In the genomic region with DNA sequence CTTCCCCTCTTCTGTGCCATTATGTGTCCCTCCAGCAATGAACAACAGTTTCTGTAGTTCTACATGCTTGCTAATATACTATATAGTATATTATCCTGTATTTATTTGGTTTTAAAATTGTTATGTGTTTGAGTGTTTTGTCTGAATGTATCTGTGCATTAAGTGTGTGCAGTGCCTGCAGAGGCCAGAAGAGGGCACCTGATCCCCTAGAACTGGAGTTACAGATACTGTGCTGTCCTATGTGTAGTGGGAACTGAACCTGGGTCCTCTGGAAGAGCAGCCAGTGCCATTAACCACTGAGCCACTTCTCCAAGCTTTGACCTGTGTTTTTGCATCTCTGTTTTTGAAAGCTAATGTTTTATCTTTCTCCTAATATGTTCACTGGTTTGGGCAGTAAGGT, we compare ENCODE assay signal across 14 mouse cellular contexts. TPM values are rescaled to one million over a fixed set of nuclear protein-coding genes. Genes with fewer than 3 reads are reported as not detected.
DNase-seq lines count a peak whose midpoint lies in the region; ATAC-seq and TF ChIP-seq lines count a peak whose summit lies in the region.
"Had no signal": no experiment of that assay in that cellular context is flagged by ENCODE, and none has a peak within 500 bp of the region (broad histone marks: within the 10 kb centered on the region; RNA-seq: fewer than 3 reads in every experiment).

No protein-coding gene starts in this region.

- dilution Hi-C loops in CH12.LX (cut with MboI; ENCODE audit: extremely low pct_ligation_motif_present, extremely low pct_unique_long_range_greater_than_20kb, low sequenced_read_pairs) = no loop called here

- peak; percentile 39; the same call in 1 of the 2 replicates for TF ChIP-seq CTCF in forebrain, postnatal 0 days (IDR thresholded peaks at IDR 0.05; ENCODE audit: low read depth)
- peak; percentile 51 for TF ChIP-seq CTCF in liver, embryonic 14.5 days (IDR thresholded peaks at IDR 0.05; ENCODE audit: low read depth)
- peak; percentile 12 to 49; a peak in 2 of 4 replicates for TF ChIP-seq CTCF in CH12.LX (conservative IDR thresholded peaks at IDR 0.05 in 1 of 2, IDR thresholded peaks at IDR 0.05 in 1 of 2; ENCODE audit: low read depth in 2 of 2, low read length in 2 of 2)
- 0 out of 2 replicates have a peak, but pooled peaks have one; percentile 6 for TF ChIP-seq CTCF in embryonic fibroblast, embryonic 13.5 days (IDR thresholded peaks at IDR 0.05; ENCODE audit: borderline replicate concordance, insufficient read depth, low read length)

- H3K4me3 ChIP-seq in forebrain, postnatal 0 days (ENCODE audit: low read depth, low read length) = no peak overlapping the region
- H3K4me3 ChIP-seq in forebrain, embryonic 10.5 days = no peak overlapping the region
- no peak overlapping the region for H3K4me3 ChIP-seq in liver, embryonic 14.5 days (ENCODE audit: insufficient read depth in 1 of 2, low read depth in 2 of 2, low read length in 2 of 2)
- H3K4me3 ChIP-seq in CH12.LX (replicated peaks in 1 of 3; ENCODE audit: low read depth in 2 of 3, low read length in 2 of 3, poor library complexity in 1 of 3) = no peak overlapping the region
- H3K4me3 ChIP-seq in embryonic fibroblast, embryonic 13.5 days (ENCODE audit: insufficient read depth, low read length) = no peak overlapping the region
- H3K4me3 ChIP-seq in hindbrain, embryonic 12.5 days = no peak overlapping the region
- H3K4me3 ChIP-seq: erythroblast, embryonic 14.5 days; hindbrain, embryonic 13.5 days; myocyte had no signal

- no peak for DNase-seq in forebrain, postnatal 0 days
- DNase-seq in forebrain, embryonic 10.5 days (ENCODE audit: extremely low spot score, low spot score) = no peak
- DNase-seq in liver, embryonic 14.5 days (ENCODE audit: low read depth in 3 of 3, low spot score in 3 of 3) = no peak
- DNase-seq in liver (no peak), CH12.LX (ENCODE audit: extremely low read depth) (no peak)
- no peak for DNase-seq in adrenal gland, adult (ENCODE audit: inconsistent age in 2 of 2, low spot score in 1 of 2)
- DNase-seq: adrenal gland, adult 2 months; B cell, adult 2 months; thymus, adult 18-20 months had no signal

- no peaks in the 10 kb centered on the region for H3K4me1 ChIP-seq in forebrain, postnatal 0 days (ENCODE audit: insufficient read depth)
- no peaks in the 10 kb centered on the region for H3K4me1 ChIP-seq in forebrain, embryonic 10.5 days
- H3K4me1 ChIP-seq in liver, embryonic 14.5 days (replicated peaks; ENCODE audit: control insufficient read depth in 2 of 2, insufficient read depth in 2 of 2, low read length in 1 of 2) = no peaks in the 10 kb centered on the region
- 0 out of 4 replicates have a peak, but pooled peaks cover 0 to 3% of the 10 kb centered on the region in 2 experiments for H3K4me1 ChIP-seq in CH12.LX (ENCODE audit: control insufficient read depth in 1 of 2, insufficient read depth in 2 of 2)
- no peaks in the 10 kb centered on the region for H3K4me1 ChIP-seq in embryonic fibroblast, embryonic 13.5 days (ENCODE audit: control insufficient read depth, insufficient read depth, low read length)
- no peaks in the 10 kb centered on the region for H3K4me1 ChIP-seq in hindbrain, embryonic 12.5 days
- H3K4me1 ChIP-seq: hindbrain, embryonic 13.5 days had no signal

- no peak overlapping the region for H3K9ac ChIP-seq in forebrain, postnatal 0 days
- H3K9ac ChIP-seq in liver, embryonic 14.5 days (replicated peaks) = no peak overlapping the region
- H3K9ac ChIP-seq in CH12.LX (ENCODE audit: insufficient read depth, low read depth) = no peak overlapping the region
- H3K9ac ChIP-seq in hindbrain, embryonic 12.5 days = no peak overlapping the region
- H3K9ac ChIP-seq: hindbrain, embryonic 13.5 days had no signal

- no peaks in the 10 kb centered on the region for H3K36me3 ChIP-seq in forebrain, postnatal 0 days (ENCODE audit: insufficient read depth)
- no peaks in the 10 kb centered on the region for H3K36me3 ChIP-seq in forebrain, embryonic 10.5 days (replicated peaks)
- no peaks in the 10 kb centered on the region for H3K36me3 ChIP-seq in liver, embryonic 14.5 days (replicated peaks; ENCODE audit: control insufficient read depth, insufficient read depth, low read depth)
- H3K36me3 ChIP-seq in CH12.LX (replicated peaks in 1 of 2; ENCODE audit: control insufficient read depth in 1 of 2, insufficient read depth in 1 of 2, low read length in 1 of 2) = no peaks in the 10 kb centered on the region
- H3K36me3 ChIP-seq in hindbrain, embryonic 12.5 days = no peaks in the 10 kb centered on the region
- H3K36me3 ChIP-seq: hindbrain, embryonic 13.5 days had no signal

- ATAC-seq in forebrain, postnatal 0 days = no peak
- no peak for ATAC-seq in liver, embryonic 14.5 days (ENCODE audit: insufficient read depth)
- no peak for ATAC-seq in hindbrain, embryonic 12.5 days (ENCODE audit: low FRiP score)

- H3K9me3 ChIP-seq in forebrain, postnatal 0 days (ENCODE audit: low read length) = no peaks in the 10 kb centered on the region
- H3K9me3 ChIP-seq in forebrain, embryonic 10.5 days = no peaks in the 10 kb centered on the region
- no peaks in the 10 kb centered on the region for H3K9me3 ChIP-seq in liver, embryonic 14.5 days (ENCODE audit: control insufficient read depth, low read length)
- H3K9me3 ChIP-seq in CH12.LX (replicated peaks; ENCODE audit: low read length) = peaks cover 5% of the 10 kb centered on the region
- H3K9me3 ChIP-seq in hindbrain, embryonic 12.5 days (replicated peaks) = no peaks in the 10 kb centered on the region

- peak; percentile 21 for TF ChIP-seq RAD21 in CH12.LX (IDR thresholded peaks at IDR 0.05; ENCODE audit: low read depth, low read length)

- no peak overlapping the region for H3K4me2 ChIP-seq in forebrain, postnatal 0 days (ENCODE audit: low read depth)
- no peak overlapping the region for H3K4me2 ChIP-seq in liver, embryonic 14.5 days (ENCODE audit: low read depth)
- H3K4me2 ChIP-seq in CH12.LX (ENCODE audit: insufficient read depth, low read depth, poor library complexity, severe bottlenecking) = no peak overlapping the region
- H3K4me2 ChIP-seq in hindbrain, embryonic 12.5 days (replicated peaks) = no peak overlapping the region
- H3K4me2 ChIP-seq: hindbrain, embryonic 13.5 days had no signal

- no peaks in the 10 kb centered on the region for H3K27me3 ChIP-seq in forebrain, postnatal 0 days (ENCODE audit: insufficient read depth, low read length)
- H3K27me3 ChIP-seq in forebrain, embryonic 10.5 days (ENCODE audit: poor library complexity, severe bottlenecking) = no peaks in the 10 kb centered on the region; the same call in 1 of the 2 replicates
- H3K27me3 ChIP-seq in liver, embryonic 14.5 days (ENCODE audit: control insufficient read depth, insufficient read depth, low read length) = no peaks in the 10 kb centered on the region
- peaks cover 19% of the 10 kb centered on the region for H3K27me3 ChIP-seq in CH12.LX (replicated peaks)
- H3K27me3 ChIP-seq in hindbrain, embryonic 12.5 days = no peaks in the 10 kb centered on the region
- H3K27me3 ChIP-seq: hindbrain, embryonic 13.5 days had no signal

- no peaks in the 10 kb centered on the region for H3K79me2 ChIP-seq in CH12.LX (replicated peaks; ENCODE audit: control insufficient read depth, extremely low read depth, insufficient read depth, poor library complexity, severe bottlenecking)

- no peak overlapping the region for H3K27ac ChIP-seq in forebrain, postnatal 0 days (ENCODE audit: low read depth, low read length)
- H3K27ac ChIP-seq in forebrain, embryonic 10.5 days = no peak overlapping the region
- H3K27ac ChIP-seq in liver, embryonic 14.5 days = no peak overlapping the region
- H3K27ac ChIP-seq in CH12.LX (ENCODE audit: insufficient read depth, low read depth) = no peak overlapping the region
- no peak overlapping the region for H3K27ac ChIP-seq in embryonic fibroblast, embryonic 13.5 days (ENCODE audit: insufficient read depth, low read length)
- H3K27ac ChIP-seq in hindbrain, embryonic 12.5 days = no peak overlapping the region
- H3K27ac ChIP-seq: hindbrain, embryonic 13.5 days had no signal

- in situ Hi-C loops in CH12.LX (cut with MboI; ENCODE audit: low pct_ligation_motif_present, low pct_unique_long_range_greater_than_20kb, low sequenced_read_pairs) = no loop called here

- TF ChIP-seq EP300 in liver, embryonic 14.5 days (IDR thresholded peaks at IDR 0.05; ENCODE audit: low read depth) = no peak
- no peak for TF ChIP-seq EP300 in CH12.LX (IDR thresholded peaks at IDR 0.05; ENCODE audit: low read length)

- no peak for TF ChIP-seq POLR2A in CH12.LX (IDR thresholded peaks at IDR 0.05; ENCODE audit: low read depth, low read length)
- TF ChIP-seq POLR2A in embryonic fibroblast, embryonic 13.5 days (IDR thresholded peaks at IDR 0.05; ENCODE audit: low read depth, low read length) = no peak

TF ChIP-seq in CH12.LX, 34 proteins besides CTCF, POLR2A, EP300 and RAD21:
- TF ChIP-seq RCOR1 (conservative IDR thresholded peaks at IDR 0.05; ENCODE audit: low read depth, low read length) (no peak), JUN (IDR thresholded peaks at IDR 0.05; ENCODE audit: insufficient read depth, low read depth, low read length) (no peak), ETS1 (conservative IDR thresholded peaks at IDR 0.05; ENCODE audit: low read depth, low read length) (no peak), ZC3H11A (IDR thresholded peaks at IDR 0.05; ENCODE audit: low read depth, low read length) (no peak), USF1 (IDR thresholded peaks at IDR 0.05; ENCODE audit: low read depth, low read length) (no peak), SIN3A (IDR thresholded peaks at IDR 0.05; ENCODE audit: low read length) (no peak), POLR2AphosphoS2 (IDR thresholded peaks at IDR 0.05; ENCODE audit: low read depth, low read length) (no peak), ZNF384 (IDR thresholded peaks at IDR 0.05; ENCODE audit: low read depth, low read length) (no peak)
TF ChIP-seq in CH12.LX: peak in this region for 0.

RNA-seq across cellular contexts. Expression of gene Slc22a3, which starts 46.3 kb away (rescaled TPM):
- total RNA-seq in forebrain, postnatal 0 days (2014; rRNA removed) = 1.5 and 2.5 TPM in 2 replicates
- 1.3 and 2.1 TPM in 2 replicates for polyA plus RNA-seq in forebrain, postnatal 0 days (2015; fragmentation: Nextera tagmentation; extraction: Ambion mirVana)
- 0.04 TPM in 1 of 2 replicates, not detected in the other for polyA plus RNA-seq in forebrain, embryonic 10.5 days (2016; fragmentation: Nextera tagmentation; extraction: Ambion mirVana)
- polyA plus RNA-seq in liver, embryonic 14.5 days (2012; rRNA removed) = 0.53 and 0.97 TPM in 2 replicates
- polyA plus RNA-seq in liver, embryonic 14.5 days (2014; fragmentation: Nextera tagmentation; extraction: Ambion mirVana) = 0.56 and 0.78 TPM in 2 replicates
- total RNA-seq in CH12.LX (2012; rRNA removed) (not detected in 2 replicates), CH12.LX (2014; rRNA removed) (not detected in 2 replicates)
- polyA plus RNA-seq in CH12.LX (2012; ENCODE audit: insufficient read length, low read depth) = not detected in 2 replicates
- polyA plus RNA-seq in embryonic fibroblast, embryonic 13.5 days (2011; ENCODE audit: insufficient read length, low read depth, missing spikeins) = not detected in 2 replicates
- 0.77 and 0.79 TPM in 2 replicates for polyA plus RNA-seq in hindbrain, embryonic 12.5 days (2016; fragmentation: Nextera tagmentation; extraction: Ambion mirVana)
- polyA plus RNA-seq: erythroblast, embryonic 14.5 days; myocyte had no signal
